Mouse (Mus musculus): Measurements from ENCODE around the gene Lgals12.

Lgals12 gene

DNA sequence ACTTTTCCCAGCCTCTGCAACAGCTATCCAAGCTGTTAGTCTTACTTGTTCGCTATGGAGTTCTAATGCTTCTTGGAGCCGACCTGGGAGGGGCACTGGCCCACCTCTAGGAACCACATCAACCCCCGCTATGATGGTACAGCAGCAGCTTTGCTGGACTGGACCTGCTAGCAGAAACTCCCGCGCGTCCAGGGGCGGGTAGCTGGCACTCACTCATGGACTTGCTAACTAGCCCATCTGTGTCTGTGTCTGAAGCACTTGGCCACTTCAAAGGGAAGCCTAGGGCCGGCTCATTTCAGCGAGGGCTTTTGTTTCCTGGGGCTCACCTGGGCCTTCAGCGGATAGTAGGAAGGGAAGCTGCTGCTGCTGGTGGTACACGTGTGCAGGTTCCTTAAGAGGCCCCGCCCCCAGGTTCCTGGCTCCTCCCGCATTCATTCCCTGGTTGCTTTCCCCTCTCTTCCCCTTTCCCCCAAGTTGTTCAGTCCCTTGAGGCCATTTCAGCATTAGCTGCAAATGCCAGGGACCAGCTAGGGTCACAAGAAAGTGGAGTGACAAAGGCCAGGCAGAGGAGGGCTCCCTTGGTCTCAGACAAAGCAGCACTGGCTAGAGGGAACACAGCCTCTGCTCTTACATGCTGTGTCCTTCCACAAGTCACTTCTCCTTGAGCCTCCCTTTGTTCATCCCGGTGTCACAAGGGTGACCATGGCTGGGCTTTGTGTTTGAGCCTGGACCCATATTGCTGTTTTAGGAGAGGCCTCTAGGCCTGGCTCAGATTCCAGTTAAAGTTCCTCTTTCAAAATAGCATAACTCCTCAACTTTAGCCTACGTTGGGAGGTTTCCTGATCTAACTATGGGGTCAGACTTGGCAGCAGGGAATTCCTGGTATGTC is at the start of gene Lgals12:
Gene Lgals12, minus strand, starts transcription at position 393 of the 889 bp plus-strand sequence.
- DNase-seq, result peak in 1 of 2 experiments; percentile 65

DNA sequence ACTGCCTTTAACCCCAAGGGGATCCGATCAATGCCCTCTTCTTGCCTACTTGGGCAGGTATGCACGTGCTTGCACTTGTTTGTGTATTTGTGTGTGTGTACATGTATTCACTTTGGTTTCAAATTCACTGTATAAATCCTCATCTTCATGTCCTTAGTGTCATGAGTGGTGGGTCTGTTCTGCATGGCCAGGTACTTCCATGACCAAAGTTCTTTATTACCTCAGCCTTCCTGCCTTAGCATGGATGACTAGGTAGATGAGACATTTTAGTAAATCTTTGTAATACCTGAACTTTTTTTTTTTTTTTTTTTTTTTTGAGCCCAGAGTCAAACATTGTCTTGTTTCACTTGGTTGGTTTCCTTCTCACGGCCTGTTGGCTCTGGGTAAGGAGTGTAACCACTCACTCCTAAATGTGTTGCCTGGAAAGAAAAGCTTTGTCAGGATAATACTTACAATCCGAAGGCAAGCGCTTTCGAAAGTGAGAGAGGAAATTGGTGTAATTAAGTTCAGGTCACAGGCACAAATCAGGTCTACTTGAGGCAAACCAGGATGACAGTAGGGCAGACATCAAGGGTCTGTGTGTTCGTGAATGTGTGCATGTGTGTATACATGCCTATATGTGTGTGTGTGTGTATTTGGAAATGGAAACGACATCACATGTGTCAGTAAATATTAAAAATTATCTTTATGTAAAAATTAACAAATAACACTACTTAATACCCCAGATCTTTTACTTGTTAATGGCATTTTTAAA is 42.1 kb upstream of the Lgals12 start:
- DNase-seq, result peak; percentile 19 to 32

DNA sequence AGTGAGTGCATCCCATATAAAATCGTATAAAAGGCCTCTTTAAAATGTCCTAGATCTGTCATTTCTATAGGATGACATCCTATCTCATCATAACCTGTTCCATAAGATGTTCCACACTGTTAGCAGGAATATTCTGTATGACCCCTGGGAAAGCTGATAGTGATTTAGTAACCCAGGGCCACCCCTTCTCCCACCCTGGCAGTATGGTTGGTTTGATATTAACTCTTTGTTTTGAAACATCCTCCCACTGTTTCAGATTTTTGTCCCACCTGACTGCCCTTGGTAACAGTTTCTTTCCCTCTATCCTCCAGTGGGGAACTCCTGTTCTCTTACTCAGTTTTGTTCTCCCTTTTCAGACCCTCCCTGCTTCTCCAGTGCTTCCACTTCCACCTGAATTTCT is 26.8 kb upstream of the Lgals12 start:
- no peak for DNase-seq

DNA sequence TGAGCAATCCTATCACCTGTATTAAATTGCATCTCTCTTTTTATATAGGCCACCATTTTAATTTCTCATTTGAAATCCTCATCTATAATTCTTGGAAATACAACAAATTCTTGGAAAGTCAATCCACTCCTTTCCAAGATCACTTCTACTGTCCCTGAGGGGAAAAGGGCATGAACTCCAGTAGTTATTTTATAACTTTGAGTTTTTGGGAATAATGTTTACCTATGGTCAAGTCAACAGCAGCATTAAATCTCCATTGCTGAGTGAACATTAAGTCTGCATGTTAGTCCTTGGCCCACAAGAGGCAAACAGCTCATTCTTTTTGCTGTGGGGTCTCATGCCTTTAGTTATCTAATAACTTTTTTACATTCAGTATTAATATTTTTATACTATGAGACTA is 26.0 kb upstream of the Lgals12 start:
- DNase-seq, result no peak

DNA sequence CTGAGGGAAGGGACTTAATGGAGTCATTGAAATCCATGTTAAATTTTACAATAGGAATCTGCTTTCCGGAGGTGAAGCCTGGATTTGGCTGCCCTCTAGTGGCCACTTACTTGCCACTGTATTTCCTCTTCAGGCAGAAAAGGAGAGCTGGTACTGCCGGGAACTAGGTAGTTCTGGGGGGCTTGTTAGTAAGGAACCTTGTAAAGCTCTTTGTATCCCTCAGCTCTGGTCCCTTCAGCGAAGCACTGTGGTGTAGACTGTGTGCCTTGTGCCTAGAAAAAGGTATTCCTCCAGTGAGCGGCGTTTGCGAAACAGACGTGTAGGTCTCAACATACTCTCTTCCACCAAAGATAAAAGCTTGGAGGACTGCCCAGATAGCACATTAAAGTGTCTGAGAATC is 10.7 kb upstream of the Lgals12 start:
- peak; percentile 68 to 86 for DNase-seq

DNA sequence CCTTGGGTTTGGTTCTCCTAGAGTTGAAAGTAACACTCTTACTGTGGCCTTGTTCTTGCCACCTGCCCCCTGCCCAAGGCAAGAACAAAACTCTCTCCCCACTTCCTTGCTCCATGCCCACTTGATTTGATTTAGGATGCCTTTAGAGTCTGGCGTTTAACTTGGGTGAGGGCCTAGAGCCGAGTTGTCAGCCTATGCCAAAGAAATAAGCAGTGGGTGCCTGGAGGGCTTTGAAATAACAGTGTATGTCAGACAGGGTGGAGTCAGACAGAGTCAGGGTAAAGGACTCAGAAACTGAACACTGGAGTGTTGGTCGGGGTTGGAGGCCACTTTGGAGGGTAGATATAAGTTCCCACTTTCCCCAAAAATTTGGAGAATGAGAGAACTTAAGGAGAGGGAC is 10.1 kb upstream of the Lgals12 start:
- DNase-seq, result no peak

DNA sequence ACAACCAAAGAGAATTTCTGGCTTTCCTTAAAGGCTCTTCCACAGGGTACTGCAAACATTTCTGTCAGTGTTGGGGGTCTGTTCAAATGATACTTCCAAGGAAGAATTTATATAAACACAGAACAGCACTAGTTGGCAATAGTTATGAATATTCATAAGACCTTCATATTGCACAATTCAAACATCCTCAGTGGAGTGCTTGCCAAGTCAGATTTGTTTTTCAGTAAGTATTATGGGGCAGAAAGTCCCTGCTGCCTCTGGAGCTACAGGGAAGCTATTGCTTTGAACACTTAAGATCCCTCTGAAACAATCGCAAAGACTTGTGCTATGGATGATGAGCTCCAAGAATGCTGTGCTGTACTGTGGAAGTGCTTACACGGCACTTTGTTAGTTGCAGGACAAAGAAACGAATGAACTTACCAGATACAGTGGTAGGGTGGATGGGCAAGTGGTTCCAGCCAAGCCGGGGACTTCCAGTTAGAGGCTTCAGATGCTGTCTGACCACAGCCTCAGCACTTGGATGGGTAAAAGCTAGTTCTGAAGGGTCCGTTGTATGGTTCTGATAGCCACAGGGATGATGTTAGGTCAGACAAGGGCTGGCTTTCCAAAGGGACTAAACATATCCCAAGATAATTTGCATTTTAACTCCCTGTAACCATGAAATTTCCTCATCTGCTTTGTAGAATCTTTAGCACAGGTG is 9.4 kb upstream of the Lgals12 start:
- no peak for DNase-seq

DNA sequence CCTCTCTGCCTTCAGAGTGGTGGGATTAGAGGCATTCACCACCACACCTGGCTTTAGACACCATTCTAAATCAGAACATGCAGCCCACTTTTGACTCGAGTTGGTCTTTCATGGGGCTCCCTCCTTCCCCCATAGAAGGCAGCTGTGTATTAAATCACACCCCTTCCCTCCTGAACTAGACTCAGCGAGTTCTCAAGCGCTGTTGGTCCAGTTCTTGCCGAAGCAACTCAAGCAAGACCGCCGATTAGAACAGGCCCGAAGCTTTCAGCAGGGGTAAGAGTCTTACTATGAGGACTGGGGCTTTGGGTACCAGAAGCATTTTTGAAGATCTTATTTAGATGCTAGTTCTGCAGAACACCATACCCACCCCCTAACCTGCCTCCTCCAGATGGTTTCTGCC is 6.2 kb upstream of the Lgals12 start:
- no peak for DNase-seq

DNA sequence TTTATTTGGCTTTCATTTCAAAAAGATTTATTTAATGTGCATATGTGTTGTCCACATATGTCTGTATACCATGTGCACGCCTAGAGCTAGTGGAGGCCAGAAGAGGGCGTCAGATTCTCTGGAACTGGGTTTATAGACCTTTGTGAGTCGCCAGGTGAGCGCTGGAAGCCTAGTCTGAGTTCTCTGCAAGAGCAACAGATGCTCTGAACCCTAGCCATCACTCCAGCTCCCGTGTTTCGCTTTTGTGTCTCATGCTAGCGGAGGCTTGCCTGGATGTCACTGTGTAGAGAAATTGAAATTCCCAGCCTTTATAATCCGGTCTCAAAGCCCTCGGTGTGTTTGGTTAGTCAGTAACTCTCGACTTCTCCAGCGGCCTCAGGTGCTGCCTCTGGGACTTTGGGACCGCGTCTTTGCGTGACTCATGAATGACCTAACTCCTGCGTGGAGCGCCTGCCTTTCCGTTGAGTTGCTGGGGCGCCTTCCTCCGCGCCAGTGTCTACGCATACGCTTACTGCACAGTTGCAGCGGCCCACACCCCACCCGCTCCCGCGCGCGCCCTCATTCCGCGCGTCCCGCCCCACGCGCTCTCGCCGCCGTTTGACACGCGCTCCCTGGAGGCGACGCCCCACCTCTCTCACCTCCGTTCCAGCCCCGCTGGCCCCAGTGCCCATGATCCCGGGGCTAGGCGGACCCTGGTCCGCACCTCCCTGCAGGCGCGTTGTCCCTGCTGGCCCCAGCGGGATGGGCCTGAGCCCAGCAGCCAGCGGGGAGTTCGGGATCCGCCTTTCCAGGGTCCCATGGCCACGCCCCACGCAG is 5.2 kb upstream of the Lgals12 start, which contains the start of gene Hrasls5:
Gene Hrasls5, plus strand, starts transcription at position 600 of the 816 bp plus-strand sequence.
- peak in 1 of 2 experiments; percentile 50 for DNase-seq

DNA sequence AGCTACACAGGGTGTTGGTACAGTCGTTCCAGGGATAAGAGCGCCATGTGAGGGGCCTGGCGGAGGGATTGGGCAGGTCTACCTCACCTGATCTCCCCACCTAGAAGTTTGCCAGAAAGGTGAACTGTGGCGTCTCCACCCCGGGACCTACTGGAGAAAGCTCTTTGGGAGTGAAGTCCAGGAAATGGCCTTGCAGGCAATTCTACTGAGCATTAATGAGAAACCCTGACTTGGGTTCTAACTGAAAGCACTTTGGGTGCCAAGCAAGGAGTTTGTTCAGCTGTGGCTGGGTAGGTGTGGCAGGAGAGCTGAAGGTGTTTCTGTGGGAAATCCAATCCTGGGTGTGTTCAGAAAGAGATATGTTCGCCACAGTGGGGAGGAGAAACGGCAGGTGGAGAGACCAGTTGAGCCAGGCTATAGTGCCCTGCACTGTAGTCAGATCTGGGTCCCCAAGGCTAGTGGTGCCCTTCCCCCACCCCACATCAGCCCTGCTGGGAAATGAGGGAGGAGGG is 753 bp upstream of the Lgals12 start:
- DNase-seq, result no peak

DNA sequence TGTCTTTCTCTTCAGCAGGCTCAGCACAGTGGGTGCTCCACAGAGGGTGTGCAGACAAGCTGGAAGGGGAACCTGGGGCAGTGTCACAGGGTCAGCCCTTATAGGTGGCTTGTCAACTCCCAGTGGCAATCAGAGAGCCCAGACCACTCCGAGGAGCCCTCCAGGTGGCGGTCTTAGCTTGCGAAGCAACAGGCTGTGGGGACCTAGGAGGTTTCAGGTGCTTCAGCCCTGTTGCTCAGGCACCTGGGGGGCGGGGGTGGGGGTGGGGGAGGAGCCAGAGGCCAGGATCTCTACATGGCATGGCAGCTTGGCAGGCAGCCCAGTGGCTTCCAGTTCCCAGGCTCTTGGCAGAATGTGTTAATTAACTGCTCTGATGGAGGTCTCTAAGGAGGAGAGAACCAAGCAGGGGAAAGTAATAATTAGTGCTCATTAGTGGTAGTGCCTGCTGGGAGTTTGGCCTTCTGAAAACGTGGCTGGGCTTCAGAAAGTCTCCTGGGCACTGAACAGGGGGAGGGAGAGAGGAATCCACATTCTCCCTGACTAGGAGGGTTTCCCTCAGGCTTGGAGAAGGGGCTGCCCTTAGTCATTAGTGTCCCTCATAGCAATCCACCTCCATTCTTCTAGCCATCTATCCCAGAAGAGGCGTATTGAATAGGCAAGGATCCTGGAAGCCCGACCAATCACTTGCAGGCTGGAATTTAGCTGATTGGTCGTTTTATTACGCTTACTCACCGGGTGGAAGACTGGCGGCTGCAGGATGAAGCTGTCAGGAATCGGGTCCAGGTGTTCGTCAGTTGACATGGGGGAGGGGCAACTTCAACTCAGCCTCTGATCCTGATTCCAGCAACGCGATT is 836 bp downstream of the Lgals12 start:
- DNase-seq, result peak; percentile 89 to 90

DNA sequence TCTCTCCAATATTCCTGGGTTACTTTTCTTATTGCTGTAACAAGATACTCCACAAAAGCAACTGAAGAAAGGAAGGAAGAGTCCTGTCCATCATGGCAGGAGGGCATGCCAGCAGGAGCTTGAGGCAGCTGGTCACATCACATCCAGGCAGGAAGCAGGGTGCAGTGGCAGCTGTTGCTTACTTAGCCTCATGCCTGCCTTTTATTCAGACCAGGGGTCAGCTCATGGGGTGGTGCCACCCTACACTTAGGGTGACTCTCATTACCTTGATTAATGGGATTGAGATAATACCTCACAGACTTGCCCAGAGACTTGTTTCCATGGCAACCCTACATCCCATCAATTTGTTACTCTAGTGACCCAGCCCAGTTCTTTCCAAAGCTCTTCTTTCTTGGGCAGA is 2.0 kb downstream of the Lgals12 start:
- DNase-seq, result no peak

DNA sequence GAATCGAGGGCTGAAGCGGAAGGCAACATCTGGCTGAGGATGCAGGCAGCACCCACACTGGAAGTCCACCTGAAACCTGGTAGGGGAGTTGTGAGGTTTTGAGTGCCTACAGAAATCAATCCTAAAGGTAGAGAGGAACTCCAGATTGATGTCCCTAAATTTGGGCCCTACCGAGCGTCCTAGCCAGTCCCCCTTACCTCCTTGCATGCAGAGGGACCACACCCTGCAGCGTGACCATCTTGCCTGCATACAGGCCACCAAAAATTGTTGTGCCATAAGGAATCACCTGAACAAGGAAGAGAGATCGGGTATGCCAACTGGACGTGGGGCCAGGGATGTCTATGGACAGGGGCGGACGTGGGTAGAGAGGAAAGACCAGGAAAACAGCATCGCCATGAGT is 2.9 kb downstream of the Lgals12 start:
- no peak for DNase-seq

DNA sequence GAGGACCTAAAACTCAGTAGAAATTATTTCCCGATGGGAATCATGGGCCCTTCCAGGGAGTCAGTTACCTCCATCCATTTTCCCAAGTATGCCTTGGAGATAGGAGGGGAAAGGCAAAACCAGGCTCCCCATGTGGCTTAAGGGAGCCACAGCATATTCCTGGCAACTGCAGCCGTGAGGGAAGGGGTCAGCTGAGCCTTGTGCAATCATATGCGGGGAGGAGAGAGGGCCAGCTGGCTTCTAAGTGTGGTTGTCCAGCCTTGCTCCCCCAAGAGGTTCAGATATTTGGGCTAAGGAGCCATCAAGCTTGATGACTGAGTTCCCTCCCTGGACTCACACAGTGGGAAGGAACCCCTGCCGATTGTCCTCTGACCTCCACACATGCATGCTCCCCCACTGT is 5.4 kb downstream of the Lgals12 start:
- no peak for DNase-seq

DNA sequence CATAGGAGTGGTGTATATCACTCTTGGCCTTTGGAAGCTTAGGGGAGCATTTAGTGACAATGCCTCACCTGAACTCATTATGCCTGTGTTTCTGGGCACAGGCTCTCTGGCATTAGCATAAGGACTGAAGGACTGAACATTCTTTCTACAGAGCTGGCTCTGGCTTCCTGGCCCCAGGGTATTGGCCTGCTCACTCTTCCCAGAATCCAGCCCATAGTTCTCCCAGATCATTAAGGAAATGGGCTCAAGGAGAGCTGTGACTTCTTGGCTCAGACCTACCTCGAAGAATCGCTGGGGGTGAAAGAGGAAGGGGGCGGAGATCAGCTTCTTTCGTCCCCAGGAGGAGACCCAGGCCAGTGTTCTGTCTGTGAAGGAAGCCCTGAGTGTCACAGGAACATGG is 8.5 kb downstream of the Lgals12 start:
- peak; percentile 35 to 51 for DNase-seq

DNA sequence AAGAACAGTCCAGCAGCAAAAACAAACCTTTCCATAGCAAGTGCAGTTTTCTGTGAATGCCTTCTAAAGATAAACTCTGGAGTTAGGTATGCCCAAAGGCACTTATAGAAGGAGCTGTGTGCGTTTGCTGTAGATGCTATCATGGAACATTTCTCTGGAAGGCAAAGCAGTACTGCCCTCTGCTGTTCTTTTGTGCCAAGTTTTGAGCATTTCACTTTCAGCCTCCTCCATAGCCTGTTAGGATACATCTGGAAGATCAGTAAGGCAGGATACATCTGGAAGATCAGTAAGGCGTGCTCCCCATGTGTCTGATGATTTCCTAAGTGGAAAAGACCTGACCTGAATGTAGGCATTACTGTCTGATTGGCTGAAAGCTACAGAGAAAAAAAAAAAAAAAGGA is 11.5 kb downstream of the Lgals12 start:
- peak; percentile 51 to 64 for DNase-seq

DNA sequence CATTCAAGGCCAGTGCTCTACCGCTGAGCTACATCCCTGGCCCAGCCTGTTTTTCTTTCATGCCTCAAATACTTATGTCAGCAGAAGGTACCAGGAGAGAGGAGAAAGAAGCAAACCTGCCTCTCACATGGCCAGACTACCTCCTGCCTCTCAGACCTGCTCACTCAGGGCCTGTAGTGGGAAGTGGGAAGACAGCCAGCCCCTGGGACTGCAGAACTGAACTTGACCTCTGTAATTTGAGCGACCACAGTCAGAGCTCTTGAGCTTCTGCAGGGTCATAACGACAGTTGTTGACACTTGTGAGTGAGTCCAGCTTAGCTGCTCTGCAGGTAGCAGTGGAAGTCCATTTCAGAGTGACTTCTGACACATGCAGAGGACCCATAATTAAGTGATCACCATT is 15.0 kb downstream of the Lgals12 start:
- DNase-seq, result peak; percentile 56 to 69

DNA sequence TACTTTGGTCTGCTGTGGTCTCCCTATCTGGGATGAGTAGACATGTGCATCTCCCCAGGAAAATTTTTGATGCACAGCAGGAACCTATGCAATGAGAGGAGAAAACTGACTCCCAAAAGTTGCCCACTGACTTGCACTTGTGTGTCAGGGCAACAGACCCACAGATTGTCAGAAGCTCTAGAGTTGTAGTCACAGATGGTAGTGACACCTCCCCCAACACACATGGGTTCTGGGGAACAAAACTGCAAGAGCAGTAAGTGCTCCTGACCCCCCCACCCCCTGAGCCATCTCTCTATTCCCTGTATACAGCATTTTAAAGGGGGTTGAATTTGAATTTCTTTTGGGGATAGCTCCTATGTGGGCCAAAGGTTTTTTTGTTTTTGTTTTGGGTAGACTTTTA is 16.2 kb downstream of the Lgals12 start:
- DNase-seq, result no peak

DNA sequence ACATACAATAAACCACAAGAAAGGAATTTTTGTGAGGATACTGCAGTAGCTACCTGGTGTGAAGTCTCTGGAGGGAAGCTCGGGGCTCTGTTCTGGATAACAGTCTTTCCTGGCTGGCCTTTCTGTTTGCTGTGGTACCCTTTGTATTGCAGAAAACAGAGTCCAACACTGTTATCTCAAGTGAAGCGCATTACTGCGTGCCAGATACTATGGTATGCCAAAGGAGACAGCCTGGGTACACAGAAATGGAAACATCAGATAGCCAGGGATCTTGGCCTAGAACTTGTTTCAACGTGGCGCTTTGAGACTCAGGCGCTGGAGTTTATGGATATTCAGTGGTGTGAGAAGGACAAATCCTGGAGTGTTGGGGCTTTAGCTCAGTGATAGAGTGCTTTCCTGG is 21.2 kb downstream of the Lgals12 start:
- DNase-seq, result no peak

DNA sequence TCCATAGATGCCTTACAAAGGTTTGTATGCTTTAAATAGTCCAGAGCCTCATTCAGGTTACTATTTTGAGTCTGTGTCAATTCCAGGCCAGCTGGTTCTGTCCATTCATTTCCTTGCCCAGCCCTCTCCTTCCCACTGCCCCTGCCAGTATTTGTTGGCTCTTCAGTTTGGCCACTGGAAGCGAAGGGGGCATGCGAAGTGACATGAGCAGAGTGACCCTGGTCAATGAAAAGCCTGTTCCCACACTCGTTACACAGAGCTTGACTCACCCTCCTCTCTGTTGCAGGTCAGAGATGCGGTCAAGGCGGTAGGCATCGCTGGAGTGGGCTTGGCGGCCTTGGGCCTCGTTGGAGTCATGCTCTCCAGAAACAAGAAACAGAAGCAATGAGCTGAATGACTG is 21.7 kb downstream of the Lgals12 start:
- DNase-seq, result no peak

DNA sequence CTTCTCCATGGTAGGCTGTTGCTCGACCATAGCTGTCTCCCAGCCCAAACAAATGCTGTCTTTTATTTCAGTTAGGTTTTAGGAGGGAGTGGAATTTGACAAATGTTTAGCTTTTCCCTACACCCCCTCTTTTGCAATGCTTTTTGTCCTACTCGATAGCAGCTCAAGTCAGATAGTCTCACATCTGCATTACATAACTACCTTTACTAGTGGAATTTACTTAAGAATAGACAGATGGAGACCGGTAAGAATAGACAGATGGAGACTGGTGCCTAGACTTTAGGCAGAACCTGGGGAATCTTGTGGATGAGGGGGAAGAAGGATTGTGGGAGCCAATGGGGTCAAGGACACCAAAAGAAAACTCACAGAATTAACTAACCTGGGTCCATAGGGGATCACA is 23.4 kb downstream of the Lgals12 start:
- no peak for DNase-seq
